Mouse (Mus musculus): ENCODE results near the gene Rgs6. TPM values are rescaled to one million over a fixed set of nuclear protein-coding genes. Genes with fewer than 3 reads are reported as not detected.

Gene Rgs6
- polyA plus RNA-seq, 1 experiment = 0.40 TPM

- 61% methylated on average over 6 of the region's 6 CpGs for WGBS
- DNase-seq (ENCODE audit: low read depth, low spot score) = no peak
These were observed 231.9 kb downstream of the Rgs6 start for GRCm38 (mm10) chr12:82819991-82820390.

- no peak for DNase-seq (ENCODE audit: low read depth, low spot score)
- WGBS = 69% methylated on average over 3 of the region's 3 CpGs
These were observed 234.9 kb downstream of the Rgs6 start for GRCm38 (mm10) chr12:82822821-82823620.

GRCm38 (mm10) chr12:82830333-82830732 lies 242.2 kb downstream of the Rgs6 start:
- 84% methylated on average over 8 of the region's 8 CpGs for WGBS
- DNase-seq (ENCODE audit: low read depth, low spot score) = no peak

- no peak for DNase-seq (ENCODE audit: low read depth, low spot score)
- 94% methylated on average over 1 of the region's 1 CpGs for WGBS
These were observed 250.5 kb downstream of the Rgs6 start for GRCm38 (mm10) chr12:82838544-82838943.

GRCm38 (mm10) chr12:82841566-82841965 lies 253.5 kb downstream of the Rgs6 start:
- 72% methylated on average over 6 of the region's 6 CpGs for WGBS
- no peak for DNase-seq (ENCODE audit: low read depth, low spot score)

- WGBS = 47% methylated on average over 3 of the region's 3 CpGs
- DNase-seq (ENCODE audit: low read depth, low spot score) = no peak
These were observed 260.3 kb downstream of the Rgs6 start for GRCm38 (mm10) chr12:82848304-82848872.

GRCm38 (mm10) chr12:82854902-82855301 lies 266.8 kb downstream of the Rgs6 start:
- WGBS = 75% methylated on average over 5 of the region's 5 CpGs
- DNase-seq (ENCODE audit: low read depth, low spot score) = no peak

GRCm38 (mm10) chr12:82855333-82856107 lies 267.4 kb downstream of the Rgs6 start:
- 43% methylated on average over 4 of the region's 4 CpGs for WGBS
- DNase-seq (ENCODE audit: low read depth, low spot score) = no peak

GRCm38 (mm10) chr12:82865686-82866085 lies 277.6 kb downstream of the Rgs6 start:
- 68% methylated on average over 2 of the region's 2 CpGs for WGBS
- DNase-seq (ENCODE audit: low read depth, low spot score) = no peak

- 82% methylated on average over 5 of the region's 5 CpGs for WGBS
- DNase-seq (ENCODE audit: low read depth, low spot score) = no peak
These were observed 292.6 kb downstream of the Rgs6 start for GRCm38 (mm10) chr12:82880711-82881110.

- no peak for DNase-seq (ENCODE audit: low read depth, low spot score)
- WGBS = 47% methylated on average over 1 of the region's 1 CpGs
These were observed 295.0 kb downstream of the Rgs6 start for GRCm38 (mm10) chr12:82883079-82883478.

- no peak for DNase-seq (ENCODE audit: low read depth, low spot score)
- WGBS = 82% methylated on average over 6 of the region's 6 CpGs
These were observed 307.1 kb downstream of the Rgs6 start for GRCm38 (mm10) chr12:82894971-82895838.

GRCm38 (mm10) chr12:82905773-82906172 lies 317.7 kb downstream of the Rgs6 start:
- DNase-seq (ENCODE audit: low read depth, low spot score) = no peak
- 74% methylated on average over 1 of the region's 1 CpGs for WGBS

GRCm38 (mm10) chr12:82910846-82911245 lies 322.8 kb downstream of the Rgs6 start:
- no peak for DNase-seq (ENCODE audit: low read depth, low spot score)
- whole genome bisulfite sequencing = 96% methylated on average over 2 of the region's 2 CpGs

GRCm38 (mm10) chr12:82914127-82914526 lies 326.0 kb downstream of the Rgs6 start:
- no peak for DNase-seq (ENCODE audit: low read depth, low spot score)
- 36% methylated on average over 4 of the region's 4 CpGs for WGBS

GRCm38 (mm10) chr12:82920146-82920545 lies 332.1 kb downstream of the Rgs6 start:
- WGBS = 60% methylated on average over 2 of the region's 2 CpGs
- no peak for DNase-seq (ENCODE audit: low read depth, low spot score)

- no peak for DNase-seq (ENCODE audit: low read depth, low spot score)
- WGBS = 91% methylated on average over 20 of the region's 20 CpGs
These were observed 333.4 kb downstream of the Rgs6 start for GRCm38 (mm10) chr12:82921287-82922015.

GRCm38 (mm10) chr12:82922856-82923506 lies 334.9 kb downstream of the Rgs6 start:
- 74% methylated on average over 4 of the region's 4 CpGs for WGBS
- no peak for DNase-seq (ENCODE audit: low read depth, low spot score)
